Mouse (Mus musculus) spleen, adult 2 months (tissue): ENCODE data around the gene Lrrc74a.

Experiments used
- CTCF ChIP-seq: fragments of 200-500 bp; IDR thresholded peaks from 2 replicates; pipeline ENCODE4 v1.5.1; 2011; ENCODE audit warnings: mild to moderate bottlenecking, inconsistent platforms; ENCODE audit not compliant: insufficient read depth, insufficient read length, insufficient replicate concordance; ENCODE audit errors: extremely low read depth
- POLR2A ChIP-seq: fragments of 200-500 bp; IDR thresholded peaks from 2 replicates; pipeline ENCODE4 v1.6.1; 2011; ENCODE audit warnings: low read depth, low read length, inconsistent platforms

DNA sequence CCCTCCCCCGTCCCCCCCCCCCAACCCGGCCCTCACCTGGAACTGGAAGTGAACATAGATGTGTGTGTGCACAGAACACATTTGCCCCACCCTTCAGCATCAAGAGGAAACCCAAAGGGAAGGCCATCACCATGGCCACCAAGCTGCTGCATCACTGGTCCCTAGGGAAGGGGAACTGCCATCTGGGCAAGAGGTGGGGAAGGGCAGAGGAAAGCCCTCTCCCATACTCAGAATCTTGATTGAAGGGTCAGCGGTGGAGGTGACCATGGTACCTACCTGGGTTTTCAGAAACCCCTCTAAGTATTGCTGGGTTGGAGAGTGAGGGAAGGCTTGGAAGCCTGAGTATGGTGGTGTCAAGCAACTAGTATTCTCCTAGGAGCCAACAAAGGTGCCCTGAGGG, 68.7 kb downstream of the Lrrc74a start:
- TF ChIP-seq CTCF (no peak), POLR2A (no peak)
